Mouse (Mus musculus) megakaryocyte-erythroid progenitor cell, adult 5-6 weeks (primary cell): ENCODE results near the gene Insrr. TPM values are rescaled to one million over a fixed set of nuclear protein-coding genes. Genes with fewer than 3 reads are reported as not detected.

Experiments
- ATAC-seq: replicated peaks from 2 replicates; pipeline ENCODE4 v1.8.0; 2016; ENCODE audit warnings: mild to moderate bottlenecking, inconsistent platforms; ENCODE audit not compliant: severe bottlenecking, poor library complexity, low FRiP score, low TSS enrichment
- total RNA-seq, 2 experiments: library from RNA; stranded (forward) in 1 of 2; stranded (reverse) in 1 of 2; fragments of 200-1000, 215-1000 nt in 1 of 2; fragments of >200 nt in 1 of 2; fragmentation: Nextera tagmentation in 1 of 2; gene quantifications; 2 replicates each; pipeline ENCODE4 v1.2.3; 2014 to 2017

The Insrr gene
- total RNA-seq (2014; fragmentation: Nextera tagmentation) (not detected in 2 replicates), total RNA-seq (2017) (0.15 TPM in 1 of 2 replicates, not detected in the other)

DNA sequence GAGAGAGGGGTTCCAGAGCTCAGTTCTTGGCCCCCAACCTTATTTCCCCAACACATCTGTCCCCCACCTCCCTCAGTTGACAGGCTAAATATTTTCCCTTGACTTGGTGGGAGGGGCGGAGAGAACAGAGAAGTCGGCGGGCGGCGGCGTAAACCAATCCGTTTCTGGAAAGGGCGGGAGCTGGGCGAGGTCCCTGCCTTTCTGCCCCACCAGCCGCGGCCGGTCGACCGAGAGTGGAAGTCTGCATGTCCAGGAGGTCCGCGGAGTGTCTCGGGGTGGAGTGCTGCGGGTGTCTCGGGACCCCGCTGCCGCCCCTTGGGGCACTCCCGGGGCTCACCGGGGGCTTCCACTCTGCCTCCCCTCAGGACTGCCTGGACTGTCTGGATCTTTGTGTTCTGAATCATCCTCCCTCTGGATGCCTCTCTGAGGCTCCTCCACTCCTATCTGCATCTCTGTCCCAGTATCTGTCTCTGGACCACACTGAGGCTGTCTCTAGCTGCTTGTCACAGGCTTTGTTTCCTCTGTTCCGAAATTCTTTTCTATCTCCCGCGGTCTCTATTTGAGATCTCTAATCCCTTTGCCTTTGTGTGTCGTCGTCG, at the start of gene Insrr:
Gene Insrr, plus strand, starts transcription at position 216 of the 599 bp plus-strand sequence.
- no peak for ATAC-seq

DNA sequence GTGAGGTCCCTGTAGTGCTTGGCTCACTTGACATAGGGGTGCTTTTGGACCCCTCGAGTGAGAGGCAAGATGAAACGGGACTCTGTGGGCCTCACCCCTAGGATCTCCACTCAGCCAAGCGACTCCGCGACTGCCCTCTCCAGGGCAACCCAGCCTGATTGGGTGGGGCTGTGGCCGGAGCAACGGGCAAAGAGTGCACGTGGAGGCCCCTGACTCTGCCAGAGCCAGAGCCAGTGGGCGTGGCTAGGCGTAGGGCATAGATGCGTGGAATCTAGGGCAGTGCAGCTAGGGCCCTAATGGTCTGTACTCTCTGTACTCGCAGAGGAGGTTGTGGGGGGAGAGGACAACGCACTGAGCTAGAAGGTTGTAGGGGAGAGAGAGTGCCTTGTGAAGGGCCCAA, 48.3 kb upstream of the Insrr start, which contains the start of gene Lrrc71:
Gene Lrrc71, minus strand, starts transcription at position 195 of the 400 bp plus-strand sequence.
- no peak for ATAC-seq

DNA sequence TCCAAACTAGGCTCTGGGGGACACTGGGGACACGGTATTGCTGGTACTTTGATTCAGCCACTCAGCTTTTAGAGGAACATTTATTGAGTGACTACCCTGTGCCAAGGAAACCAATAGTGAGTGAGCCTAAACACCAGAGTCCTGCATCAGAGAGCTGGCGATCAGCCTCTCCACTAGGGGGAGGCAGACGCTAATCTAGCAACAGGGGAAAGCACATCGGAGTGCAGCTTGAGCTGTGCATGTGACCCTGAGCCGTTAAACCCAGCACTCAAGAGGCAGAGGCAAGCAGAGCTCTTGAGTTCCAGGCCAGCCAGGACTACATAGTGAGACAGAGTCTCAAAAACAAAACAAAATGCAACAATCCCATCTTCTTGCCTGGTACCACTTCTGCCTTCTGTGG, 47.7 kb upstream of the Insrr start:
- ATAC-seq: peak; percentile 65; the same call in 1 of the 2 replicates

DNA sequence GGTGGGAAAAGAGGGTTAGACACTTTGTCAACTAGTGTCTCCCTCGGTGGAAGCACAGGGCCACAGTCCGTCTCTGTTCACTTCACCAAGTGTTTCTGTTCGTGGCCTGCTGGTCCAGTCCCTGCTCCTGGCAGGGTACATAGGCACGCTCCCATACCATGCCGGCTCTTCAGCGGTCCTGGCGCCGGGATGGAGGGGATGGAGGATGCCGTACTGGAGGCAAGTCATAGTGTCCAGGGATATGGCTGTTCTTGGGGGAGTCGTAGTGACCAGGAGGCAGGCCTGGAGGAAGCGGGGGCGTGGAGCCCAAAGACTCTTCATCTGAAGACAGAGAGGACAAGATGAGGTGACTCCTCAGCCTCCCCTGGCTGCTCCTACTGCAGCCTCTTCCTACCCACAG, 46.8 kb upstream of the Insrr start:
- no peak for ATAC-seq

DNA sequence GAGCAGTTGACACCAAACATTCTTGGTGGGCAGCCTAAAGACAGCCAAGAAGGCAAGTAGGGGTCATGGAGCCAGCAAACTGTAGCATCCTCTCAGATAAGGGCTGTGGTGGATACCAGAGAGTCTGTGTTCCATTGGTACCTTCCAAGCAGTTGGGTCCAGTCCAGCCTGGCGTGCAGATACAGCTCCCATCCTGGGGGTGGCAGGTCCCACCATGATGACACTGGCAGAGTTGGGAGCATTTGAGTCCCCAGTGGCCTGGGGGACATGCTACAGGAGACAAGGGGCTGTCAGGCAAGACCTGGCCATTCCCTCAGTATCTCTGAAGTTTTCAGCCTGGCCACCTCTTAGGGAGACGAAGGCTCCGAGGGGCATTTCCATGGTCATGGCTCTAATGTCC, 44.2 kb upstream of the Insrr start:
- ATAC-seq: no peak

DNA sequence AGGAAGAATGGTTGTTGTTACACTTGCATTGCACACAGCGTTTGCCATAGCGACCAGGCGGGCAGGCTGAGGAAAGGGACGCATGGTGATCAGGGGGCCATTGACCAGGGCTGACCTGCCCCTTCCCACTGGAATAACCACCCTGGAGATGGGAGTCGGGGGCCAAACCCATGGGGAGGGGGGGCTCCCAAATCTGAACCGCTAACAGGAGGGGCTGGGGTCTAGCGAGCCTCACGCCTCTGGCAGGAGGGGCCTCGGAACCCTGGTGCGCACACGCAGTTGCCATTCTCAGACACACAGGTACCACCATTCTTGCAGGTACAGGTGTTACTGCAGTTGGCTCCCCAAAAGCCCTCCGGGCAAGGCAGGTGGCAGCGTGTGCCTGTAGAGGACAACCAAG, 42.9 kb upstream of the Insrr start:
- no peak for ATAC-seq

DNA sequence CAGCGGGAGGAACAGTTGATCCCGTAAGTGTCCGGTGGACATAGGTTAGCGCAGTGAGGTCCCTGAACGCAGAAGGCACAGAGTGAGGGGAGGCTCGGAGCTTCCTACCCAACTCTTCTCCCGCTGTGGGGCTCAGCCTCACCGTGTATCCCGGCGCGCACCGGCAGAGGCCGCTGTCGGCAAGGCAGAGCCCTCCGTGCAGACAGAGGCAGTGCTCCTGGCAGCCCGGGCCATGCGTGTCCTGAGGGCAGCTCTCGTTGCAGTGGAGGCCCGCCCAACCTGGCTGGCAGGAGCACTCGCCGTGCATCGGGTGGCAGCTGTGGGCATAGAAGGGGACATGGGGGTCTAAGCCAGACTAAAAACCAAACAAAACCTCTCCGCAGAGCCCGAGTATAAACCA, 40.8 kb upstream of the Insrr start:
- peak; percentile 89 for ATAC-seq

DNA sequence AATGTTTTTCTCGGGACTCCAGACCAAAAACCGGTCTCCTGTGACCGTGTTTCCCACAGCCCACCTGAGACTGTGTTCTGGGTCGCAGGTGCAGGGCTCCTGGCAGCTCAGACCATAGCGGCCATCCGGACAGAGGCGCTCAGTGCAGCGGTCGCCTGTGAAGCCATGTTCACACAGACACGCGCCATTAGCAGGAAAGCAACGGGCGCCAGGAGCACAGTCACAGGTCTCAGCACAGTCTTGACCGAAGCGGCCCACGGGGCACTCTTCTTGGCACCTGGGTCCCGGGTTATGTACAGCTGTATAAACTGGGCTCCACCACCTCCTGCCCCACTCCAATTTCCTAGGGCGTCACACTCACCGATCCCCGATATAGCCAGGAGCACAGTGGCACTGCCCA, 40.3 kb upstream of the Insrr start:
- ATAC-seq: no peak

DNA sequence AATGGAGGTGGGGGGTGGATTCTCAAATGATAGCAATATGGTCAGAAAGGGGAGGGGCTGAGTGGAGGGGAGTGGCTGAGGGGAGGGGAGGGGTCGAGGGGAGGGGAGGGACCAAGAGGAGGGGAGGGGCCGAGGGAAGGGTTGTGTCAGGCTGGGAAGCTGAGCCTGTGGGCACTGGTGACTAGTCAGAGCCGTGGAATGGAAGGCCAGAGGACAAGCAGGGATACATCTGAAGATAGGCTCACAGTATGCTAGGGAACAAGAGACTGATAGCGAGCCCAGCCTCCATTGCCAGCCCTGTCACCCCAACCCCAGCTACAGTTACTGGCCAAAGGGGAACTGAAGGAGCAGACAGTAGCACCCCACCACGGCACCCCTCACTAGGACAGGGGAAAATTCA, 38.1 kb upstream of the Insrr start:
- ATAC-seq: no peak

DNA sequence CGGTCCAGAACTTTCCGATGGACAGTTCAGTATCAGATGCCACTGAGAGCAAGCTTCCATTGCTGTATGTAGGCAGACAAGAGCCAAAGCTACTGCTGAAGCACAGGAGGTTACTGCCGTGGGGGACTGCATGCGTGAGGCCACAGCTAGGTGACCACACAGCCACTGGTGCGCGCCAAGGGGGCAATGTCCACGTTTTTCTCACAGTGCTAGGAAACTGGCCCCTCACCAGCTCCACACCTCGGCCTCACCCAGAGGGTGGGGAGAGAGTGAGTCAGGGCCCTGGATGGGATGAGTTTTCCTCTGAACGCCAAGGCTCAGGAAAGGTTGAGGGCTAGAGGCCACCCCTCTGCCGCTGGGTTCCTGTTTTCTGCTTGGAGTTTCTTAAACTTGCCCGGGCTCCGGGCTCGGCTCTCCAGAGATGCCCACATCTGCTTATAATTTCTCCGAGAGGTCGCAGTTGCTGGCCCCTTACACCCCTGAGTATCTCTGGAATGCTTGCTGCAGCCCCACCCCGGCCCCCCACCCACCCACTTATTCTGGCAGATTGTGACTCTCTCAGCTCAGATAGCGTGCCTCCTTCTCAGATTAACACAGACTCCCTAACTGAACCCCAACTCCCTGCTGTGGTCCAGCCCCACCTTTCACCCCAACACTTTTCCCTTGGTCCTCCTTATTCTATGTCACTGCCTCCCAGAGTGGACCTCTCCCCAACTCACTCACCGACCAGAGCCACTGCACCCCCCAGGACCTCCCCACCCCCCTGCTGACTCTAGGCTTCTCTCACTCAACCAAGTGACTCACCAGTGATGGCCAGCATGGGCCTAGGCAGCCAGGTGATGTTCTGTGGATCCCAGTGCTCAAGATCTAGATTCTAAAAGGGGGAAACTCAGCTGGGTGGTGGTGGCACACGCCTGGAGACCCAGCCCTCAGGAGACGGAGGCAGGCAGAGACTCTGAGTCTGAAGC, 35.1 kb upstream of the Insrr start:
- no peak for ATAC-seq

DNA sequence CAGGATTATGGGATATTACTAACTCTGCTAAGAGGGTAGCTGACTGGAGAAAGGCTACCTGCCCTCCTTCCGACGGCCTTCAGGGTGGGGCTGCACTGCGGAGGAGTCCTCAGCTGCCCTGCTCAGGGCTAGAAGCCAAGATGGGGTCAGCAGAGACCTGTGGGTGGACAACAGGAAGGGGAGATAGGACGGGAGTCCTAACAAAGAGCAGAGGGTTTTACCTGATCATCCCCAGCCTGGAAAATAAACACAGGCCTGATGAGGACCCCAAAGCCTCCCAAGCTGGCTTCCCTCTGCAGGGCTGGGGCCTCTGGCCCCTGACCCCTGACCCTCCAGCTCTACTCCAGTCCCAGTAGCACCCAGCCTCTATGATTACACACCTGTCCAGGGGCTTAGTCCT, 33.5 kb upstream of the Insrr start:
- ATAC-seq: no peak

DNA sequence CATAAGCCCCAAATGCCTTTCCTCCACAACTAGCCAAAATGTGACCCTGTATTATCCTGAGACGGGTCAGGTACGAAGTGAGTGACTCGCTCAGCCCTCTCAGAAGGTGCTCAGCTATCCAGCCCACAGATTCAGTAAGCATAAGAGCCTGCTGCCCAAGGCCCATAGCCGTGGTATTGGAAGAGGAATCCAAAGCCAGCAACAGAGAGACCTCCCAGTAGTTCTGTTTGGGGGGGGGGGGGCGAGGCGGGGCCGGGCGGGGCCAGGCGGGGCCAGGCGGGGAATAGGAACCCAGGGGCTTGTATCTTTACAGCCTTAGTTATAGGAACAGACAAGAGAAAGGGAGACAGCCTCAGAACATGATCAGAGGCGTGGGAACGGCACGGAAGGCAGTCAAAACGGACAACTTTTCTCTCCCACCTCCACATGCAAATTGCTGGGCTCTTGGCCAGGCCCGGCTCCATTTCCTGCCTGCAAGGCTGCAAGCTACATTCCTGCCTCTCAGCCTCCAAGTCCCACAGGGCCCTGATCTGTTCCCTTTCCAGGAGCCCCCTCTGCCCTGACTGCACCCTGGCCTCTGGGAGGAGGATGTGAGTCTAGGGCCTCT, 33.0 kb upstream of the Insrr start:
- no peak for ATAC-seq

DNA sequence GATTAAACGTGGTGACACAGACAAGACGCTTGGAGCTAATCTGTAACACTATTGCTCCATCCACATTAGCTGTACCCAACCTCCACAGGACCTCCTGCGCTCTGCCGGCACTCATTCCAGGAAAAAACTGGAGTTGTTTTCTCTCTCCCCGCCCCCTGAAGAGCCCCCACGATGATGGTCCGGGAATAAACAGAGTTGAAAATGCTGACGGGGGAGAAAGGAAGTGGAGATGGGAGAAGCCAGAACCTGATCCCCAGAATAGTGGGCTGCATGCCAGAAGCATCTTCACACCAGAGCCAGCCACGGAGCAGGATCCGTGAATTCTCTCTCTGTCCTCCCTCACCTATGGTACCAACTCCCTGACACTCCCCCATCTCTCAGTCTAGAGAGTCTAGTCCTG, 32.2 kb upstream of the Insrr start:
- no peak for ATAC-seq

DNA sequence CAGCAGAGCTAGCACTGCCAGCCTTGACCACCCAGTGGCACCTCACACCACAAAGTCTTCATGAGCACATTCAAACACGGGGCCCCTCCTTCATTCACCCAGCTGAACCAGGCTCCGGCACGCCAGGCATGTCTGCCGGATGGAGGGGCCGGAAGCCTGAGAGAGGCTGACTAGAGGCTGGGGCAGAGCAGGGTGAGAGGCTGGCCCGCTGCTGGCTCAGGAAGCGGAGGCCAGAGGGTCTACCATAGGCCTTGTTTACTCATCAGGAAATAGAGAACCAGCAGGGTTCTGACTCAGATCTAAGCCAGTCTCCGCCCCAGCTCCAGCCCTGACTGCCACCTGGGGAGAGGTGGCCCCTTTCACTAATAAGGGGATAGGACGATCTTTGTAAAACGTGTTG, 31.7 kb upstream of the Insrr start:
- ATAC-seq: 0 out of 2 replicates have a peak, but pooled peaks have one; percentile 11

DNA sequence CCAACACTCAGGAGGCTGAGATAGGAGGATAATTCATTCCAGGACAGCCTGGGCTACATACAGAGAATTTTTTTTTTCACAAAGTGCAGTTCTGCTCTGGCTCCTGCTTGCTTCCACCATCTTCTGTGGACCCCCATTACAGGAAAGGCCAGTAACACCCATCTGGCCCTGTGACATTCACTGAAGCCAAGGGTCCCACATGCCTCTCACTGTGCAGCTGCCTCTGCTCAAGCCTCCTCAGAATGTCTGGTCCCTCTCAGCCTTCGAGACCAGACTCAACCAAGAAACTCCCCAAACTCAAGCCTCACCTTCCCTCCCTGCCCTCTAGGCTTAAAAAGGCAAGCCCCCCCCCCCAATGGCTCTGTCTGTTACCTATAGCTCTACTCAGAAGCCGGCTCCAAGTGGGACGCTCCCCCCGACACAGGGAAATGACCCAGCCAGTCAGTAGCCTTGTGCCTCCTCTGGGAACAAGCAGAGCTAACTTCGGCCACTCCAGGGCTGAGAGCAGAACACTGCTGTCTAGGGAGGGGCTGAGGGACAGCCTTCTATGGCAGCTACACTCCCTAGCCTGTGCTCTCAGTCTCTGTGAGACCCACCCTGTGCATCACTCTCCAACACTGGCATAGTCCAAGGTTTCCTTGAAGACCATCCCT, 31.0 kb upstream of the Insrr start:
- ATAC-seq: no peak

DNA sequence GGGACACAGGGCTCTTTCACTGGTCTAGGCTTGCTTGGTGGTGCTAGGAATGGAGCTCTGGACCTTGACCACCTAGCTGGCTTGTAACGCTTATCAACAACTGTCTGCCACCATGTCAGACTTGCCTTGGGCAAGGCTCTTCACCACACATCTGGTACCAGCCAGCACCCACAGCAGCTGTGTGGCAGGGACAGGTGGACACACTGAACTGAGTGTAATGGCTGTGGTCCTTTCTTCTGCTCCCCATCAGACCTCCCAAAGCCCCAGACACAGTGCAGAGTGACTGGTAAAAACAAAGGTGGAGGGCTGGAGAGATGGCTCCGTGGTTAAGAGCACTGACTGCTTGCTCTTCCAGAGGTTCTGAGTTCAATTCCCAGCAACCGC, 30.5 kb upstream of the Insrr start:
- ATAC-seq: no peak

DNA sequence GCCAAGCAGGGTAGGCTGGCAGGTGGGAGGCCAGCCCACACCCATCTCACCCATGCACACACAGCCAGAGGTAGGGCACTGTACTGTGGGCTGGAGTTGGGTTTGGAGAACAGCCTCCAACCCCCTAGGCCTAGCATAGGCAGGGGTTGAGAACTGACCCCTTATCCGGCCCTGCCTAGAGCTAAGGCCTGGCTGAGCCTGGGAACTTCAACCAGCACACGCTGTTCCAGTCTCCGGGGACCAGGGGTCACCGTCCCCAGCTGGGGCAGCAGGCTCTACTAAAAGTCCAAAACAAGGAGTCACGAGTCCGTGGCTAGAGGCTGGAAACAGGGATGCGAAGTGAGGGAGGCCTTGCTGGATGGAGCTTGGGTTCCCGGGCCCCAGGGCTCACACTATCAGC, 29.0 kb upstream of the Insrr start:
- no peak for ATAC-seq

DNA sequence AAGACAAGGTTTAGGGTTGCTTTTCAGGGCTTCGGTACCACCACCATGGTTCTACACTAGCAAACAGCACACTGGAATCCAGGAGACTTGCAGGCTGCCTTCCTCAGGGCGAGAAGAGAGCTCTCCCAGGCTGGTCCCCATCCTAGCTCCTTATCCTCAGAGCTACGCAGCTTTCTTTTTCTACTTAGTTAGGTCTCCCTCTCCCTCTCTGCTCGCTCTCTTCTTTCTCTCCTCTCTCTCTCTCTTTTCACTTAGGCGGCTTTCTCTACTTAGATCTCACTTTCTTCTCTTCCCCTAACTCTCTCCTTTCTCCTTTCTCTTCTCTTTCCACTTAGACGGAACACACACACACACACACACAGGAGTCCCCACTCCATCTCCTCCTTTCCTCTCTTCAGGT, 28.3 kb upstream of the Insrr start:
- ATAC-seq: no peak

DNA sequence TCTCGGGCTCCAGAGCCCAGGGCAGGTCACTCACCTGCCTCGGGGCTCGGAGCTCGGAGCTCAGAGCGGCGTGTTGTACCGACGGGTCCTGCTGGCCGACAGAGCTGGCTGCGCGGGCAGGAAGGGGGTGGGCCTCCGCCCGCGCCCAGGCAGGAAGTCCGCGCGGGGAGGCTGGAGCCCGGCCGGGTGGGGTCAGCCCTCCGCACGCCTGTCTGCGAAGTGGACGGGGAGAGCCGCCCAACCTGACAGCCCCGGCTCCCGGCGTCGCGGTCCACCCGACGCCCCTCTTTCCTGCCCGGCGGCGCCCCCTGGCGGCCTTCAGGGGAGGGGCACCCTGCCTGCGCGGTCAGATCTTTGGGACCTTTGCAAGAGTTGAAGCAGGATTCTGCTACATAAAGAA, 27.9 kb upstream of the Insrr start:
- ATAC-seq: peak; percentile 61

DNA sequence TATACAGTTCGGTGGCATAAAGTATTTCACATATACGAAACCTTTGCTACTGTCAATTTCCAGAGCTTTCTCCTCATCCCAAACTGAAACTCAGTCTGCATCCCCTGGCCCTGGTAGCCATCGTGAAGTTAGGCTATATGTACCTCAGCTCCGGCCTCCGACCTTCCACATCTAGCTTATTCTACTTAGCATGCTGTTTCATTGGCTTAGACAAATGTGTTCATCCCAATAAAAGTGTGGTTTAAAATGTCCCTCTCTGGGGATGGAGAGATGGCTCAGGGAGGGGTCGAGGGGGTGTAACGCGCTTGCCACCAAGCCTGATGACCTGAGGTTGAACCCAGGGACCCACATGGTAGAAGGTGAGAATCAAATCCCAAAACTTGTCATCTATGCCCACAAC, 27.2 kb upstream of the Insrr start:
- ATAC-seq: no peak
